Mouse (Mus musculus): Measurements from ENCODE around the gene Klhl40.

Klhl40 gene

DNA sequence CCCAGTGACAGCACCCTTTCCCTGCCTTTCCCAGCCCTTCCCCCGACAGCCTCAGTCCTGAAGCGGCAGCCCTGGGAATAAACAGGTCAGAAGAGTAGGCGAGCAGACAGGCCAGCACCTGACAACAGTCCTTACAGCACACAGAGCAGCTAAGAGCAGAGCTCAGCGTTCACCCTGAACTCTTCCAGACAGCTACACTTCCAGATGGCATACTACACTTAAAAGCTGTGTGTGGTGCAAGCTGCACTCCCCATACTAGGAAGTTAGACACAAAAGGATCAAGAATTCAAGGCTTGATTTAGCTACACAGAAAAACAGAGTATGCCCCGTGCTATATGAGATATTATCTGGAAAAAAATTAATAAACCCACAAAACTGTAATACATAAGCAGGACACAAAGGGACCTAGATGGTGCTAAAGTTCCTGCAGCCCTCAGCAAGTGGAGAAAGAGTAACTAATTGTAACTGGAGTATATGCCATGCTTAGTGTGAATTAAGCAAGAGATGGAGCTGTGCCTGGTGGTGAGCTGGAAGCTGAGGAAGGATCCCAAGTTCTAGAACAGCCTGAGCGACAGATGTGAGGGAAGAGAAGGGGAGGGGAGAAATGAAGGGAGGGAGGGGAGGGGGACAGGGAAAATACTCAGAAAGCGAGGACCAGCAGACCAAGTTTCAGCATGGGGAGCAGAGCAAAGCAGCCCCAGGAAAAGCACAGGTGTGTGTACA, 52.0 kb downstream of the Klhl40 start:
- no peak for DNase-seq

DNA sequence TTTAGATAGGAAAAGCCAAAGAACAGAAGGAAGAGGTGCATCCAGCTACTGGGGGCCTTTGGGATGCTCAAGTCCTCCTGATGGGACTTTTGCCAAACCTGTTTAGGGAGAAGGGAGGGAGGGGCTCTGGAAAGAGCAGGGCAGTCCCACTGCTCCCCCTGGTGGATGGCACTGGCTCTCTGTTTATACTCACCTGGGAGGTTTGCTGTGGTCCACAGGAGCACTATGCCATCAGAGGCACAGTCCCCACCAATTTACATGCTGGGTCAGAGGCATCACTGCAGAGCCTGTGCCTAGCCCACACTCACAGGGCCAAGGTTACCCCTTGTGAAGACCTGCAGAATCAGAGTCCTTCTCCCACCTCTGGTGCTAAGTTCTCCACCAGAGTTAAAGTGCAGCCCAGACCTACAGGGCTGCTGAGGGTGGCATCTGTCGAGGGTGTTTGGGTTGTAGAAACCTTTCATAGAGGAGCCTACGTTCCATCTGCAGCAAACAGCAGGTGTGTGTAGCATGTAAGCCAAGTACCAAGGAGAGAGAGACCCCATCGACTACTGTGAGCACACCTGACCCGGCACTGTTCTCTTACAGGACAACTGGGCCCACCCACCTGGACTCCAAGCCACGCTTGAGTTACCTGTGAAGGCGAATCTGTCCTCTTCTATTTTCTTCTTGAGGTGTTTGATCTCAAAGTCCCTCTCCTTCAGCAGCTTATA, 53.0 kb downstream of the Klhl40 start:
- DNase-seq = peak; percentile 55 to 57

DNA sequence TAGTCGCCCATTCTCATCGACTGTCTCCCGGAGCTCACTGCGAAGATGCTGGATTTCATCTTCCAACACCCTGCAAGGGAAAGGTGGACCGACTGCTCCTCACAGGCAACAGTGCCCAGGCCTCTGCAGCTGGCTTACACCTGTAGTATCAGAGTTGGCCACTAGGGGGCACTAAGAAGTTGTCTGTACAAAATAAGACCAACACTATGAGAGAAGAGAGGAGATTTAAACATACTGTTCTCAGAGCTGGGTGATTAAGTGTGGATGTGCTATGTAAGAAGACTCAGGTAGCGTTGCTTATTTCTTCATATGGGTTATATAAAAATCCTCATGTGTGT, 53.5 kb downstream of the Klhl40 start:
- peak; percentile 86 to 89 for DNase-seq

Data from B cell, adult 2 months (primary cell).